Mouse (Mus musculus): Measurements from ENCODE around the gene Asrgl1.

GRCm38 (mm10) chr19:9065621-9066561 lies 69.5 kb downstream of the Asrgl1 start:
- TF ChIP-seq CTCF (IDR thresholded peaks at IDR 0.05; ENCODE audit: borderline replicate concordance, control insufficient read depth, extremely low read depth, insufficient read depth, low read length, poor library complexity) (no peak), POLR2A (IDR thresholded peaks at IDR 0.05; ENCODE audit: control insufficient read depth, extremely low read depth, insufficient read depth, low read length, poor library complexity) (no peak)
